Mouse (Mus musculus): ENCODE results near the gene Mad2l1bp.

- no peak for TF ChIP-seq CTCF (IDR thresholded peaks at IDR 0.05; ENCODE audit: extremely low read depth, insufficient read length, insufficient replicate concordance, low read depth, low read length)
- TF ChIP-seq POLR2A (IDR thresholded peaks at IDR 0.05; ENCODE audit: low read depth, low read length), result no peak
Measured at GRCm38 (mm10) chr17:46182273-46182672, 28.9 kb upstream of the Mad2l1bp start.

All from small intestine, adult 2 months (tissue).